Mouse (Mus musculus) liver, embryonic 14.5 days (tissue): ENCODE measurements around the gene Trappc2l.

Experiments
- CTCF ChIP-seq: IDR thresholded peaks from 2 replicates; pipeline ENCODE4 v1.5.1; 2016; ENCODE audit warnings: antibody characterized with exemption, low read depth, control low read depth
- EP300 ChIP-seq: IDR thresholded peaks from 2 replicates; pipeline ENCODE4 v1.6.1; 2016; ENCODE audit warnings: antibody characterized with exemption, low read depth

- TF ChIP-seq CTCF, result no peak
- no peak for TF ChIP-seq EP300
These were observed 50.5 kb downstream of the Trappc2l start for GRCm38 (mm10) chr8:122661894-122662293.
